Mouse (Mus musculus) midbrain, embryonic 11.5 days (tissue): Measurements from ENCODE around the gene Slc5a9. TPM values are rescaled to one million over a fixed set of nuclear protein-coding genes. Genes with fewer than 3 reads are reported as not detected.

Source experiments
- ATAC-seq: fragments of 200-750 bp; cut with Nextera tagmentation; 2 replicates; pipeline ENCODE4 v1.8.0; 2017; ENCODE audit warnings: moderate TSS enrichment, moderate library complexity; ENCODE audit not compliant: low FRiP score
- DNase-seq: peaks from one replicate; pipeline ENCODE4 v3.0.0; 2015; ENCODE audit warnings: low spot score; ENCODE audit errors: missing footprints
- H3K27ac ChIP-seq: fragments of 300-500 bp; sonication (generic); 2 replicates; pipeline ENCODE4 v1.5.1; 2014; ENCODE audit warnings: low read depth, low read length
- H3K27me3 ChIP-seq: fragments of 300-500 bp; sonication (generic); 2 replicates; pipeline ENCODE4 v1.6.1; 2014; ENCODE audit warnings: mild to moderate bottlenecking, low read length, moderate library complexity, mixed read lengths; ENCODE audit not compliant: control insufficient read depth, insufficient read depth
- H3K36me3 ChIP-seq: fragments of 300-500 bp; sonication (generic); 2 replicates; pipeline ENCODE4 v1.6.1; 2014; ENCODE audit warnings: mild to moderate bottlenecking, low read length, moderate library complexity, mixed read lengths; ENCODE audit not compliant: control insufficient read depth, insufficient read depth
- H3K4me1 ChIP-seq: fragments of 300-500 bp; sonication (generic); 2 replicates; pipeline ENCODE4 v1.6.1; 2014; ENCODE audit warnings: low read length; ENCODE audit not compliant: control insufficient read depth, insufficient read depth
- H3K4me2 ChIP-seq: fragments of 300-500 bp; sonication (generic); 2 replicates; pipeline ENCODE4 v1.6.1; 2014; ENCODE audit warnings: mild to moderate bottlenecking, moderate library complexity
- H3K4me3 ChIP-seq: fragments of 300-500 bp; sonication (generic); 2 replicates; pipeline ENCODE4 v1.5.1; 2014; ENCODE audit warnings: low read depth, low read length
- H3K9ac ChIP-seq: fragments of 300-500 bp; sonication (generic); 2 replicates; pipeline ENCODE4 v1.6.1; 2014; ENCODE audit warnings: low read length
- H3K9me3 ChIP-seq: fragments of 300-500 bp; sonication (generic); 2 replicates; pipeline ENCODE4 v1.6.1; 2016; ENCODE audit warnings: low read length; ENCODE audit not compliant: control insufficient read depth
- WGBS: fragments of 180-500 bp; shearing (Covaris S2); extraction: QIAGEN DNeasy Blood & Tissue Kit; methylation state at CpG from one replicate; pipeline ENCODE4 v1.1.7; 2014; 5-methylcytosine and 5-hydroxymethylcytosine counted together
- polyA plus RNA-seq: library from polyadenylated mRNA; unstranded; fragments of >200 nt; fragmentation: Nextera tagmentation; extraction: Ambion mirVana; gene quantifications from 2 replicates; pipeline ENCODE4 v1.2.1, GENCODE M21; 2014

The Slc5a9 gene
- polyA plus RNA-seq, 1 experiment from 2014 or later: 0.12 TPM

- no peak overlapping the region for H3K27ac ChIP-seq
- no peak overlapping the region for H3K4me2 ChIP-seq
- no peaks in the 10 kb centered on the region for H3K27me3 ChIP-seq
- H3K36me3 ChIP-seq: no peaks in the 10 kb centered on the region
- H3K9me3 ChIP-seq: no peaks in the 10 kb centered on the region
- H3K4me1 ChIP-seq: no peaks in the 10 kb centered on the region
- H3K9ac ChIP-seq: no peak overlapping the region
- DNase-seq (no peak), ATAC-seq (no peak)
- WGBS: 89% methylated on average over 12 of the region's 12 CpGs
- H3K4me3 ChIP-seq: no peak overlapping the region
Observed at GRCm38 (mm10) chr4:111883543-111883942, 19.2 kb downstream of the Slc5a9 start.

- ATAC-seq: no peak
- H3K4me2 ChIP-seq: no peak overlapping the region
- H3K9ac ChIP-seq: no peak overlapping the region
- H3K9me3 ChIP-seq: no peaks in the 10 kb centered on the region
- no peak overlapping the region for H3K4me3 ChIP-seq
- no peaks in the 10 kb centered on the region for H3K36me3 ChIP-seq
- no peak overlapping the region for H3K27ac ChIP-seq
- no peaks in the 10 kb centered on the region for H3K4me1 ChIP-seq
- no peaks in the 10 kb centered on the region for H3K27me3 ChIP-seq
- 46% methylated on average over 4 of the region's 4 CpGs for WGBS
- DNase-seq: no peak
Observed at GRCm38 (mm10) chr4:111880112-111880875, 22.4 kb downstream of the Slc5a9 start.

GRCm38 (mm10) chr4:111867743-111868401 lies 34.8 kb downstream of the Slc5a9 start:
- no peaks in the 10 kb centered on the region for H3K9me3 ChIP-seq
- no peak overlapping the region for H3K9ac ChIP-seq
- H3K4me2 ChIP-seq: no peak overlapping the region
- H3K27me3 ChIP-seq: no peaks in the 10 kb centered on the region
- no peak overlapping the region for H3K27ac ChIP-seq
- no peaks in the 10 kb centered on the region for H3K36me3 ChIP-seq
- WGBS: 79% methylated on average over 2 of the region's 2 CpGs
- no peak overlapping the region for H3K4me3 ChIP-seq
- no peak for DNase-seq
- H3K4me1 ChIP-seq: no peaks in the 10 kb centered on the region
- no peak for ATAC-seq

GRCm38 (mm10) chr4:111866701-111867100 lies 36.0 kb downstream of the Slc5a9 start:
- H3K4me1 ChIP-seq: no peaks in the 10 kb centered on the region
- no peaks in the 10 kb centered on the region for H3K36me3 ChIP-seq
- H3K27ac ChIP-seq: no peak overlapping the region
- DNase-seq (no peak), ATAC-seq (no peak)
- WGBS: 90% methylated on average over 5 of the region's 5 CpGs
- H3K4me2 ChIP-seq: no peak overlapping the region
- H3K4me3 ChIP-seq: no peak overlapping the region
- no peak overlapping the region for H3K9ac ChIP-seq
- no peaks in the 10 kb centered on the region for H3K27me3 ChIP-seq
- H3K9me3 ChIP-seq: no peaks in the 10 kb centered on the region

- Histone ChIP-seq H3K36me3 (no peaks in the 10 kb centered on the region), H3K4me3 (no peak overlapping the region), H3K9ac (no peak overlapping the region), H3K27me3 (no peaks in the 10 kb centered on the region), H3K4me1 (no peaks in the 10 kb centered on the region), H3K27ac (no peak overlapping the region), H3K9me3 (no peaks in the 10 kb centered on the region), H3K4me2 (no peak overlapping the region)
- DNase-seq: no peak
- no peak for ATAC-seq
Observed at GRCm38 (mm10) chr4:111852626-111853025, 50.1 kb downstream of the Slc5a9 start.

GRCm38 (mm10) chr4:111838882-111839281 lies 63.8 kb downstream of the Slc5a9 start:
- no peak overlapping the region for H3K4me3 ChIP-seq
- no peak for DNase-seq
- no peak overlapping the region for H3K9ac ChIP-seq
- ATAC-seq: no peak
- no peak overlapping the region for H3K4me2 ChIP-seq
- H3K4me1 ChIP-seq: no peaks in the 10 kb centered on the region
- H3K27me3 ChIP-seq: no peaks in the 10 kb centered on the region
- no peak overlapping the region for H3K27ac ChIP-seq
- 94% methylated on average over 6 of the region's 6 CpGs for WGBS
- H3K9me3 ChIP-seq: no peaks in the 10 kb centered on the region
- no peaks in the 10 kb centered on the region for H3K36me3 ChIP-seq

Other genes starting within 250 kb of the Slc5a9 start
- gene Spata6, start 182.9 kb downstream of the Slc5a9 start, polyA plus RNA-seq: 27.6 and 34.3 TPM in 2 replicates
- gene Skint8, start 16.5 kb upstream of the Slc5a9 start, polyA plus RNA-seq: not detected in 2 replicates
- not detected in 2 replicates for gene Skint7, start 70.0 kb upstream of the Slc5a9 start, polyA plus RNA-seq
- not detected in 2 replicates for gene Skint1, start 103.4 kb upstream of the Slc5a9 start, polyA plus RNA-seq
- gene Skint4, start 169.1 kb upstream of the Slc5a9 start, polyA plus RNA-seq: not detected in 2 replicates